Mouse (Mus musculus): ENCODE results near the gene Mb21d2. TPM values are rescaled to one million over a fixed set of nuclear protein-coding genes. Genes with fewer than 3 reads are reported as not detected.

Mb21d2 gene
- total and polyA plus RNA-seq, 3 experiments = not detected

GRCm38 (mm10) chr16:28870860-28871259 is 58.6 kb downstream of the Mb21d2 start:
- Histone ChIP-seq H3K4me3 (ENCODE audit: control insufficient read depth in 1 of 2, insufficient read depth in 1 of 2, low read depth in 2 of 2, low read length in 2 of 2) (no peak overlapping the region), H3K9me3 (replicated peaks; ENCODE audit: insufficient read depth, low read length) (no peaks in the 10 kb centered on the region), H3K9ac (ENCODE audit: control insufficient read depth, low read depth, low read length, poor library complexity, severe bottlenecking) (no peak overlapping the region), H3K27ac (ENCODE audit: control insufficient read depth, low read depth, low read length) (no peak overlapping the region), H3K27me3 (ENCODE audit: control insufficient read depth in 1 of 2, insufficient read depth in 2 of 2, low read length in 2 of 2) (no peaks in the 10 kb centered on the region), H3K79me2 (ENCODE audit: control insufficient read depth, insufficient read depth, low read length, poor library complexity) (no peaks in the 10 kb centered on the region), H3K4me1 (ENCODE audit: control insufficient read depth in 1 of 2, insufficient read depth in 2 of 2, low read length in 2 of 2) (no peaks in the 10 kb centered on the region), H3K36me3 (ENCODE audit: control insufficient read depth in 1 of 2, insufficient read depth in 2 of 2, low read length in 2 of 2) (no peaks in the 10 kb centered on the region)
- DNase-seq (ENCODE audit: low read depth, low spot score) = no peak
- TF ChIP-seq ZC3H11A (IDR thresholded peaks at IDR 0.05; ENCODE audit: low read depth, low read length) = no peak
- TF ChIP-seq SMC3 (IDR thresholded peaks at IDR 0.05; ENCODE audit: low read depth, low read length) = no peak
- no peak for TF ChIP-seq UBTF (IDR thresholded peaks at IDR 0.05; ENCODE audit: borderline replicate concordance, insufficient read depth, low read depth, low read length)
- TF ChIP-seq POLR2AphosphoS2 (IDR thresholded peaks at IDR 0.05; ENCODE audit: low read length) = no peak
- no peak for TF ChIP-seq MYB (IDR thresholded peaks at IDR 0.05; ENCODE audit: low read depth, low read length)
- TF ChIP-seq GABPA (IDR thresholded peaks at IDR 0.05; ENCODE audit: low read depth, low read length) = no peak
- TF ChIP-seq NELFE (IDR thresholded peaks at IDR 0.05; ENCODE audit: low read depth, low read length) = no peak
- TF ChIP-seq POLR2A (IDR thresholded peaks at IDR 0.05; ENCODE audit: control insufficient read depth in 1 of 2, insufficient read depth in 1 of 2, low read depth in 1 of 2, low read length in 2 of 2, poor library complexity in 1 of 2) = no peak
- TF ChIP-seq ZMIZ1 (IDR thresholded peaks at IDR 0.05; ENCODE audit: low read depth, low read length) = no peak
- no peak for TF ChIP-seq JUND (IDR thresholded peaks at IDR 0.05; ENCODE audit: low read depth, low read length)

- no peaks in the 10 kb centered on the region for H3K79me2 ChIP-seq (ENCODE audit: control insufficient read depth, insufficient read depth, low read length, poor library complexity)
- no peak overlapping the region for H3K9ac ChIP-seq (ENCODE audit: control insufficient read depth, low read depth, low read length, poor library complexity, severe bottlenecking)
- DNase-seq (ENCODE audit: low read depth, low spot score) = no peak
- no peak overlapping the region for H3K4me3 ChIP-seq (ENCODE audit: control insufficient read depth in 1 of 2, insufficient read depth in 1 of 2, low read depth in 2 of 2, low read length in 2 of 2)
- no peaks in the 10 kb centered on the region for H3K9me3 ChIP-seq (replicated peaks; ENCODE audit: insufficient read depth, low read length)
- H3K27me3 ChIP-seq (ENCODE audit: control insufficient read depth in 1 of 2, insufficient read depth in 2 of 2, low read length in 2 of 2) = no peaks in the 10 kb centered on the region
- no peaks in the 10 kb centered on the region for H3K4me1 ChIP-seq (ENCODE audit: control insufficient read depth in 1 of 2, insufficient read depth in 2 of 2, low read length in 2 of 2)
- TF ChIP-seq MYC (IDR thresholded peaks at IDR 0.05; ENCODE audit: low read depth, low read length) = no peak
- no peaks in the 10 kb centered on the region for H3K36me3 ChIP-seq (ENCODE audit: control insufficient read depth in 1 of 2, insufficient read depth in 2 of 2, low read length in 2 of 2)
- no peak overlapping the region for H3K27ac ChIP-seq (ENCODE audit: control insufficient read depth, low read depth, low read length)
These were observed 59.0 kb downstream of the Mb21d2 start for GRCm38 (mm10) chr16:28870456-28870855.

- H3K36me3 ChIP-seq (ENCODE audit: control insufficient read depth in 1 of 2, insufficient read depth in 2 of 2, low read length in 2 of 2) = no peaks in the 10 kb centered on the region
- no peaks in the 10 kb centered on the region for H3K79me2 ChIP-seq (ENCODE audit: control insufficient read depth, insufficient read depth, low read length, poor library complexity)
- no peak overlapping the region for H3K27ac ChIP-seq (ENCODE audit: control insufficient read depth, low read depth, low read length)
- no peak overlapping the region for H3K4me3 ChIP-seq (ENCODE audit: control insufficient read depth in 1 of 2, insufficient read depth in 1 of 2, low read depth in 2 of 2, low read length in 2 of 2)
- DNase-seq (ENCODE audit: low read depth, low spot score) = no peak
- TF ChIP-seq ZC3H11A (IDR thresholded peaks at IDR 0.05; ENCODE audit: low read depth, low read length) (no peak), UBTF (IDR thresholded peaks at IDR 0.05; ENCODE audit: borderline replicate concordance, insufficient read depth, low read depth, low read length) (no peak), KAT2A (conservative IDR thresholded peaks at IDR 0.05; ENCODE audit: low read depth, low read length) (no peak), MAZ (IDR thresholded peaks at IDR 0.05; ENCODE audit: low read depth, low read length) (no peak), ETS1 (IDR thresholded peaks at IDR 0.05; ENCODE audit: low read depth, low read length) (no peak), RAD21 (IDR thresholded peaks at IDR 0.05; ENCODE audit: low read depth, low read length) (no peak), MYB (IDR thresholded peaks at IDR 0.05; ENCODE audit: low read depth, low read length) (no peak), MXI1 (IDR thresholded peaks at IDR 0.05; ENCODE audit: low read depth, low read length) (no peak), ELF1 (IDR thresholded peaks at IDR 0.05; ENCODE audit: low read depth, low read length) (no peak), SMC3 (IDR thresholded peaks at IDR 0.05; ENCODE audit: low read depth, low read length) (no peak), ZMIZ1 (IDR thresholded peaks at IDR 0.05; ENCODE audit: low read depth, low read length) (no peak), BHLHE40 (IDR thresholded peaks at IDR 0.05; ENCODE audit: borderline replicate concordance, low read depth, low read length) (no peak), CTCF (IDR thresholded peaks at IDR 0.05 in 2 of 3, conservative IDR thresholded peaks at IDR 0.05 in 1 of 3; ENCODE audit: control insufficient read depth in 1 of 3, insufficient read depth in 1 of 3, low read depth in 2 of 3, low read length in 3 of 3, poor library complexity in 1 of 3, severe bottlenecking in 1 of 3) (no peak), POLR2AphosphoS5 (IDR thresholded peaks at IDR 0.05; ENCODE audit: borderline replicate concordance, low read depth, low read length) (no peak), POLR2AphosphoS2 (IDR thresholded peaks at IDR 0.05; ENCODE audit: low read length) (no peak), CHD1 (IDR thresholded peaks at IDR 0.05; ENCODE audit: low read depth, low read length) (no peak), NRF1 (IDR thresholded peaks at IDR 0.05; ENCODE audit: insufficient read depth, low read depth, low read length, poor library complexity, severe bottlenecking) (no peak), USF2 (IDR thresholded peaks at IDR 0.05; ENCODE audit: borderline replicate concordance in 1 of 2, insufficient read depth in 1 of 2, low read depth in 1 of 2, low read length in 2 of 2) (no peak), ZKSCAN1 (IDR thresholded peaks at IDR 0.05; ENCODE audit: low read depth, low read length) (no peak)
- no peaks in the 10 kb centered on the region for H3K27me3 ChIP-seq (ENCODE audit: control insufficient read depth in 1 of 2, insufficient read depth in 2 of 2, low read length in 2 of 2)
- H3K9me3 ChIP-seq (replicated peaks; ENCODE audit: insufficient read depth, low read length) = no peaks in the 10 kb centered on the region
- no peak overlapping the region for H3K9ac ChIP-seq (ENCODE audit: control insufficient read depth, low read depth, low read length, poor library complexity, severe bottlenecking)
- H3K4me1 ChIP-seq (ENCODE audit: control insufficient read depth in 1 of 2, insufficient read depth in 2 of 2, low read length in 2 of 2) = no peaks in the 10 kb centered on the region
These were observed 60.6 kb downstream of the Mb21d2 start for GRCm38 (mm10) chr16:28868864-28869263.
